Mouse (Mus musculus) neural tube, embryonic 15.5 days (tissue): ENCODE data around the gene Ypel3. TPM values are rescaled to one million over a fixed set of nuclear protein-coding genes. Genes with fewer than 3 reads are reported as not detected.
"Not testable (repeated sequence)": the region's sequence is repeated elsewhere in the genome, so short reads cannot be mapped to it uniquely, and the experiment has no call there.

ENCODE experiments used
- ATAC-seq: fragments of 200-750 bp; cut with Nextera tagmentation; 2 replicates; pipeline ENCODE4 v1.8.0; 2017; ENCODE audit warnings: mild to moderate bottlenecking, moderate TSS enrichment, moderate library complexity; ENCODE audit not compliant: low FRiP score
- H3K27ac ChIP-seq: fragments of 300-500 bp; sonication (generic); replicated peaks from 2 replicates; pipeline ENCODE4 v1.5.1; 2015; ENCODE audit warnings: mild to moderate bottlenecking, inconsistent platforms
- H3K27me3 ChIP-seq: fragments of 300-500 bp; sonication (generic); replicated peaks from 2 replicates; pipeline ENCODE4 v1.6.1; 2015; ENCODE audit warnings: inconsistent platforms
- H3K36me3 ChIP-seq: fragments of 300-500 bp; sonication (generic); 2 replicates; pipeline ENCODE4 v1.6.1; 2015; ENCODE audit warnings: inconsistent platforms
- H3K4me1 ChIP-seq: fragments of 300-500 bp; sonication (generic); 2 replicates; pipeline ENCODE4 v1.6.1; 2015; ENCODE audit warnings: inconsistent platforms
- H3K4me2 ChIP-seq: fragments of 300-500 bp; sonication (generic); 2 replicates; pipeline ENCODE4 v1.6.1; 2015; ENCODE audit warnings: inconsistent platforms, mild to moderate bottlenecking, moderate library complexity
- H3K4me3 ChIP-seq: fragments of 300-500 bp; sonication (generic); replicated peaks from 2 replicates; pipeline ENCODE4 v1.5.1; 2015; ENCODE audit warnings: mild to moderate bottlenecking, inconsistent platforms
- H3K9ac ChIP-seq: fragments of 300-500 bp; sonication (generic); replicated peaks from 2 replicates; pipeline ENCODE4 v1.6.1; 2015; ENCODE audit warnings: mild to moderate bottlenecking, inconsistent platforms
- H3K9me3 ChIP-seq: fragments of 300-500 bp; sonication (generic); replicated peaks from 2 replicates; pipeline ENCODE4 v1.6.1; 2016; ENCODE audit warnings: inconsistent platforms
- WGBS: fragments of 180-500 bp; shearing (Covaris S2); methylation state at CpG from one replicate; pipeline ENCODE4 v1.1.7; 2015; ENCODE audit warnings: mixed read lengths; 5-methylcytosine and 5-hydroxymethylcytosine counted together
- polyA plus RNA-seq: library from polyadenylated mRNA; unstranded; fragments of >200 nt; fragmentation: Nextera tagmentation; extraction: Ambion mirVana; gene quantifications from 2 replicates; pipeline ENCODE4 v1.2.1, GENCODE M21; 2015

The Ypel3 gene
- polyA plus RNA-seq, 1 experiment from 2014 or later: 207 TPM

DNA sequence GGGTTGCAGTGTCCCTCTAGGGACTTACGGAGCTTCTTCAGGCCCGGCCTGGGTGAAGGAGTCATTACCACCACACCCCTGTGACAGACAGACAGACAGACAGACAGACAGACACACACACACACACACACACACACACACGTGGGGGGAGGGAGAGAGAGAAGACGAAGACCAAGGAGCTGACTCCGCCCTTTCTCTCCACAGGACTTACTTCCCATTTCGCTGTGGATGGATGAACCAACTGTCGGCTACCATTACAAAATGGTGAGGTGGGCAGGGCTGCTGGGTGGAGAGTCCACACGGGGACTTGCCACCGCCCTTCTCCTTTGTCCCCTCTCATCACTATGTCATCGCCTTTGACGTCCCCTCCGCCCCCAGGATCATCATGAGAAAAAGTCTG lies 6.0 kb upstream of the Ypel3 start:
- Histone ChIP-seq H3K4me1 (peaks cover 5% of the 10 kb centered on the region), H3K27me3 (no peaks in the 10 kb centered on the region), H3K9ac (no peak overlapping the region), H3K9me3 (no peaks in the 10 kb centered on the region), H3K27ac (no peak overlapping the region), H3K4me3 (no peak overlapping the region), H3K36me3 (peaks cover 57% of the 10 kb centered on the region), H3K4me2 (no peak overlapping the region)
- ATAC-seq: no peak
- 83% methylated on average over 12 of the region's 12 CpGs for WGBS

DNA sequence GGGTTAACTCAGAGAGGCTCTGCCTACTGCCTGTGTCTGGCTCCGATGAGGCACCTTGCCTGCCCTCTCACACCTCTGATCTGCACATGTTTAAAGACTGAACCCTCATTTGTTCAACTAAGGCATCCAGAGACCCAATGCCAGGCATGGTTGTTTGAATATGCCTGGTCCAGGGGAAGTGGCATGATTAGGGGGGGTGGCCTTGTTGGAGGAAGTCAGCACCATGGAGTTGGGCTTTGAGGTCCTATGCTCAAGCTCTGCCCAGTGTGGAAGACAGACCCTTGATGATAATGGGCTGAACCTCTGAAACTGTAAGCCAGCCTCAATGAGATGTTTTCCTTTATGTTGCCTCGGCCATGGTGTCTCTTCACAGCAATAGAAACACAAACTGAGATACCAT lies 3.4 kb upstream of the Ypel3 start:
- H3K36me3 ChIP-seq: peaks cover 35% of the 10 kb centered on the region
- WGBS: 55% methylated on average over 2 of the region's 2 CpGs
- no peak for ATAC-seq
- H3K9ac ChIP-seq: no peak overlapping the region
- no peak overlapping the region for H3K27ac ChIP-seq
- no peaks in the 10 kb centered on the region for H3K9me3 ChIP-seq
- H3K4me1 ChIP-seq: peaks cover 27% of the 10 kb centered on the region
- no peak overlapping the region for H3K4me2 ChIP-seq
- no peak overlapping the region for H3K4me3 ChIP-seq
- H3K27me3 ChIP-seq: no peaks in the 10 kb centered on the region

DNA sequence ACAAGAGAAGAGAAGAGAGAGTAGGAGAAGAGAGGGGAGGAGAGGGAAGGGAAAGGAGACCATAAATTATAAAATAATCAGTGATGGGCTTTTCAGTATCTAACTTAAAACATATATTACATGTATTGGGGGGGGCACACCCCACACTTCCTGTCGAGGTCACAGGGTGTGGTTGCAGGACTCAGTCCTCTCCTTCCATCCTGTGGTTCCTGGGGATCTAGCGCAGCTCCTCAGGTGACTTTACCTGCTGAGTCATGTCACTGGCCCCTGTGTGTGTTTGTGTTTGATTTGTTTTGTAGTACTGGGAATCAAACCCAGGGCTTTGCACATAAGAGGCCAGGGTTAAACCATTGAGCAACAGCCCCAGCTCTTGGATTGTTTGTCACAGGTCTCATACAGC lies 2.3 kb upstream of the Ypel3 start:
- 83% methylated on average over 2 of the region's 2 CpGs for WGBS
- ATAC-seq: no peak

DNA sequence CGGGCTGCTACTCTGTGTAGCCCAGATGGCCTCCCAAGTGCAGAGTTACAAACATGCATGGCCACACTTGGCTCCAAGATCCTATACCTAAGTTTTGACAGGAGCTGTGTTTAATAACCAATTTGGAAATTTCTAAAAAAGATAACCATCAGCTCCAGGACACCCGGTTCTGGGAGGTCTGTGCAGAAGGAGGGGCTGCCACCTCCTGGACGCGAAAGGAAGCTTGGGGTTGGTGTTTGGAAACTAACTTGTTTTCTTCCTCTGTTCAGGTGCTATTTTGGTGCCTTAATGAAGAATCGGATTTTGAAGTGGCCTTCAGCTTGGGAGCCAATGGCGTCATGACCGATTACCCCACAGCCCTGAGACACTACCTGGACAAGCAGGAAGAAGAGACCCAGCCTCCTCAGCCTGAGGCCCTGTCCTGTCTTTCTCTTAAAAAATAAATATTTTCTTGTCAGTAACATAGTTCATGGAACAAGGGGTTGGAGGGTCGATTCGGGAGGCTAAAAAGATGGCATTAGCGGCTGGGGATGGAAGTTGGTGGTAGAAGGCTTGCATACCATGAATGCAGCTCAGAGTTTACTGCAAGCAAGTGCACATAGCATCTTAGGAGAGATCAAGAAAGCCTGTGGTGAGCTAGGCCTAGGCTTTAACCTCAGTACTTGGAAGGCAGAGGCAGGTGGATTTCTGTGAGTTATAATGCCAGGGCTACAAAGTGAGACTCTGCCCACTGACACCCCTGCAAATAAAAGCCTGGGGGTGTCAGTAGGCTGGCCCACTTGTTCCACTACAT lies 1.4 kb upstream of the Ypel3 start:
- Histone ChIP-seq H3K4me2 (peak overlapping the region; percentile 95), H3K27ac (peak overlapping the region; percentile 89), H3K9ac (0 out of 2 replicates have a peak overlapping the region, but pooled peaks have one; percentile 93), H3K4me1 (peaks cover 44% of the 10 kb centered on the region), H3K27me3 (no peaks in the 10 kb centered on the region), H3K4me3 (no peak overlapping the region), H3K36me3 (peaks cover 20% of the 10 kb centered on the region), H3K9me3 (no peaks in the 10 kb centered on the region)
- WGBS: 91% methylated on average over 10 of the region's 10 CpGs
- ATAC-seq: no peak

More for the DNA sequence above, 2.3 kb upstream of the Ypel3 start:
- Histone ChIP-seq H3K36me3 (peaks cover 28% of the 10 kb centered on the region), H3K4me2 (no peak overlapping the region), H3K9ac (no peak overlapping the region), H3K4me1 (peaks cover 35% of the 10 kb centered on the region), H3K9me3 (no peaks in the 10 kb centered on the region), H3K27me3 (no peaks in the 10 kb centered on the region), H3K27ac (no peak overlapping the region), H3K4me3 (no peak overlapping the region)

DNA sequence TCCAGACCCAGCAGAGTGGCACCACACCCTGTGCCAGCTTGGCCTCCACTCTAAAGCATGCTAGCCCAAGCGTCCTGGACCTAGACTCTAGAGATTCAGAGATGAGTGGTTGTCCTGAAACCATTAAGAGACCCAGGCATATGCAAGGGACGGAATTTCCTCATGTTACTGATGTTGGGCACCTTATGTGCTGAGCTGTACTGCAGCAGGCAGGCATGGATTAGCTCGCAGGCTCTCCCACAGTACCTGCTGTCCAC lies 849 bp upstream of the Ypel3 start:
- H3K36me3 ChIP-seq: peaks cover 15% of the 10 kb centered on the region
- no peaks in the 10 kb centered on the region for H3K9me3 ChIP-seq
- peak overlapping the region; percentile 93 for H3K9ac ChIP-seq
- H3K4me1 ChIP-seq: peaks cover 48% of the 10 kb centered on the region
- H3K4me3 ChIP-seq: peak overlapping the region; percentile 87; the same call in 1 of the 2 replicates
- H3K27me3 ChIP-seq: no peaks in the 10 kb centered on the region
- no peak for ATAC-seq
- 71% methylated on average over 3 of the region's 3 CpGs for WGBS
- peak overlapping the region; percentile 89; the same call in 1 of the 2 replicates for H3K27ac ChIP-seq
- peak overlapping the region; percentile 95 for H3K4me2 ChIP-seq

DNA sequence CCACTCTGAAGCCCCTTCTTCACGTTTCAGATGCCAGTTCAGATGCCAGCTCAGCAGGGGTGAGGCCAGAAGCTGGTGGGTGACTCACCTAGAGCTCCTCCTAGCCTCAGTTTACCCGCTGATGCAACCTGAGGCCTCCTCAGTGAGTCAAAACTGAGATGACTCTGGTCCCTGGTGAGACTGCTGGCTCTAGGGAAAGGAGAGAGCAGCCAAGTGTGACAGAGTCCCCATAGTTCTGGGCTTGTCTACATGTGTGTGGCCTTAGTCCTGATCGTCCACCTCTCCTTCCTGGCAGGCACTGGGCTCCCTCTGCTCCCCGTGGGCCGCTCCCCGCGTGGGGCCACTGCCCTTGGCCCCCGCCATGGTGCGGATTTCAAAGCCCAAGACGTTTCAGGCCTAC lies 721 bp downstream of the Ypel3 start:
- Histone ChIP-seq H3K27me3 (no peaks in the 10 kb centered on the region), H3K4me3 (peak overlapping the region; percentile 87), H3K27ac (peak overlapping the region; percentile 89), H3K4me1 (peaks cover 57% of the 10 kb centered on the region), H3K9me3 (no peaks in the 10 kb centered on the region), H3K36me3 (peaks cover 8% of the 10 kb centered on the region; the same call in 1 of the 2 replicates), H3K9ac (peak overlapping the region; percentile 93), H3K4me2 (peak overlapping the region; percentile 95)
- 54% methylated on average over 10 of the region's 10 CpGs for WGBS
- ATAC-seq: no peak

DNA sequence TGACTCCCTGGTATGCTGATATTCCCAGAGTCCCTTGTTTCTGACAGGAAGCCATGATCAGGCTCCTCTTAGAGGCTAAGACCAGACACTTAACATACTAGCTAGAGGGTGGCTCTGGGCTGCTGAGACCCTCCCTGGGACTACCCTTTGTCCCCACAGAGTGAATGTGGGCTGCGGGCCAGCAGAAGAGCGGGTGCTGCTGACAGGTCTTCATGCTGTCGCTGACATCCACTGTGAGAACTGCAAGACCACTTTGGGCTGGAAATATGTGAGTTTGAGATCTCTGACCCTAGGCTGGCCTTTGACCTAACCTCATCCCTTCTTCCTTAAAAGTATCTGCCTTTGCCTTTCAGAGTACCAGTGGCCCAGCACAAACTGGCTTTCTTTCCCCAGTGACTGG lies 1.4 kb downstream of the Ypel3 start:
- H3K4me1 ChIP-seq: peaks cover 57% of the 10 kb centered on the region
- H3K27me3 ChIP-seq: no peaks in the 10 kb centered on the region
- peak overlapping the region; percentile 95 for H3K4me2 ChIP-seq
- 79% methylated on average over 3 of the region's 3 CpGs for WGBS
- ATAC-seq: no peak
- H3K9ac ChIP-seq: no peak overlapping the region
- peak overlapping the region; percentile 87 for H3K4me3 ChIP-seq
- H3K36me3 ChIP-seq: peaks cover 7% of the 10 kb centered on the region; the same call in 1 of the 2 replicates
- no peak overlapping the region for H3K27ac ChIP-seq
- H3K9me3 ChIP-seq: no peaks in the 10 kb centered on the region

DNA sequence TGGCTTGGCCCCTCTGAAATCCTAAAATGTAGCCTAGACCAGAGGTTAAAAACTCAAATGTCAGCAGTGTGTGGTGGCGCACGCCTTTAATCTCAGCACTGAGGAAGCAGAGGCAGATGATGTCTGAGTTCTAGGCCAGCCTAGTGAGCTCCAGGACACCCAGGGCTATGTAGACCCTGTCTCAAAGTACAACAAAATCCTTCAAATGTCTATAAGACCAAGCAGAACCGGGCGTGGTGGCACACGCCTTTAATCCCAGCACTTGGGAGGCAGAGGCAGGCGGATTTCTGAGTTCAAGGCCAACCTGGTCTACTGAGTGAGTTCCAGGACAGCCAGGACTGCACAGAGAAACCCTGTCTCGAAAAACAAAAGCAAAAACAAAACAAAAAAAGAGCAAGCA lies 2.3 kb downstream of the Ypel3 start:
- H3K4me2 ChIP-seq, H3K9ac ChIP-seq: not testable (repeated sequence)

DNA sequence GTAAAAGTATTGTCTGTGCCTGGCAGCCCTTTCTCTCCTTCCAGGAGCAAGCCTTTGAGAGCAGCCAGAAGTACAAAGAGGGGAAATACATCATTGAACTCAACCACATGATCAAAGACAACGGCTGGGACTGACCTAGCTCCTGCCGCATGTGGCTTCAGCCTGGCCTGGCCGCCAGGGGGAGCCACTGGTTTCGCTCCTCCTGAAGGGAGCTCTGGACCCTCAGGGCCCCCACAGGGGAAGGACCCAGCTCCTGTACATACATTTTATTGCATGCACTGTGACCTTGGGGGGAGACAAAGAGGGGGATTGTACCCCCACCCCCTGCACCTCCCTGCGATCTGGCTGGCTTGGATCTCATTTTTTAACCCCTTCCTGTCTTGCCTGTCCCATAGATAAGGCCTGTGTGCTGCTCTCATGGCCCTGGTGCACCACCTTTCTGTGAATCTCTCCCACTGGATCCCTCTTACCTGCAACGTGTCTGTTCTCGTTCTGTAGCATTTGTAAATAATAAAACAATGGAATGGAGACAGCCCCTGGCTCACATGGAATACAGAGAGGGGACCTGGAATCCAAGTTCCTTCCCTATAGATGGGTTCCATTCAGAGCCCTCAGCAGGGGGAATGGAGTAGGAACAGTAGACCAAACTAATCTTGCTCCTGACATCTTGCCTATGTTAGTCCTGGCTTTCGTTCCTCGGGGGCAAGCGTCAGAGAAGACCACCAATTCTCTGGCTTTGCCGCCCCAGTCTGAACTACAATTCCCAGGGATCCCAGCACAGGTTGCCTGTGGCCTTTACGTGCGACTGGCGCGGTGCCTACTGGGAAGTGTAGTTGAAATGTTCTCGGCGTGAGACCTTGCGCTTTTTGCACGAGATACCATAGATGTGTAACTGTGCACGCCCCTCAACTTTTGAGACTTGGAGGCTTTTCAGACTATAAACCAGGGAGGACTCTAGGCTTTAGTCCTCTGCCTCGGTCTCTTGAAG lies 3.5 kb downstream of the Ypel3 start:
- ATAC-seq: peak; percentile 76
- H3K4me1 ChIP-seq: peaks cover 57% of the 10 kb centered on the region
- peaks cover 22% of the 10 kb centered on the region for H3K36me3 ChIP-seq
- H3K4me3 ChIP-seq: peak overlapping the region; percentile 40
- H3K4me2 ChIP-seq: peak overlapping the region; percentile 89
- peak overlapping the region; percentile 77 for H3K27ac ChIP-seq
- no peaks in the 10 kb centered on the region for H3K9me3 ChIP-seq
- under 1% methylated on average over 21 of the region's 21 CpGs for WGBS
- H3K9ac ChIP-seq: peak overlapping the region; percentile 54
- H3K27me3 ChIP-seq: no peaks in the 10 kb centered on the region

More for the DNA sequence above, 2.3 kb downstream of the Ypel3 start:
- not testable (repeated sequence) for ATAC-seq, H3K9me3 ChIP-seq, H3K27me3 ChIP-seq, H3K4me3 ChIP-seq
- Histone ChIP-seq H3K4me1 (peaks cover 57% of the 10 kb centered on the region), H3K27ac (peak overlapping the region; percentile 13; the same call in 1 of the 2 replicates), H3K36me3 (peaks cover 10% of the 10 kb centered on the region)
- 91% methylated on average over 7 of the region's 7 CpGs for WGBS

DNA sequence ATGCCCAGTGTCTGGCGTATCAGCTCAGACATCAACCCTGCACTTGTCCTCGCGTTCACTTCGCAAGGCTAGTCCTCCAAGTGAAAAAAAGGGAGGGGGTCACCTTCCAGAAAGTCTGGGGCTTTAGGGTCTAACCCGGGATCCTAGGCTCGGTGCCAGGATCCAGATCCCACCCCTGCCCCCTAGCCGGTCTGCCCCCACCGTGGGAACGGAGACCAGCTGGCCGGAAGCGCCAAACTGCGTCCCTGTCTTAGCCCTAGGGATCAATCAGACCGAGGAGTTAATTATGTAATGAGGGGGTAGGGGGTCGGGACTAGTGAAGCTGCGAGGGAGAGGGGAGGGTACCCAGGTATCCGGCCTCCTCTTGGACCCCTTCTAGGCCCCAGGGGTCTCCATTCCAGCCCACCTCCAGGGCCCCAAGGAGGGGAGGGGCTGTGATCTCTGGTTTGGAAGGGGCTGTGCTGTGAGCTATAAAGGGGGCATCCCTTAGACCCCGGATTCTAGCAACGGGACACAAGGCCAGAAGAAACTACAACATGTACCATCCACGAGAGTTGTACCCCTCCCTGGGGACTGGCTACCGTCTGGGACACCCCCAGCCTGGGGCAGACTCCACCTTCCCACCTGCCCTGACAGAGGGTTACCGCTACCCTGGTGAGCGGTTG lies 4.3 kb downstream of the Ypel3 start, which contains the start of gene Tbx6:
Tbx6 (plus strand) TSS at position 513 of the 665 bp plus-strand sequence.
- Histone ChIP-seq H3K4me3 (peak within 1 kb of the TSS; percentile 40), H3K27me3 (no peaks in the 10 kb centered on the region), H3K4me1 (peaks cover 49% of the 10 kb centered on the region), H3K36me3 (peaks cover 30% of the 10 kb centered on the region), H3K27ac (peak within 1 kb of the TSS; percentile 77), H3K9me3 (no peaks in the 10 kb centered on the region), H3K4me2 (peak within 1 kb of the TSS; percentile 89), H3K9ac (peak within 1 kb of the TSS; percentile 54)
- ATAC-seq: peak; percentile 6; the same call in 1 of the 2 replicates
- WGBS: 3% methylated on average over 22 of the region's 22 CpGs
